Mouse (Mus musculus) megakaryocyte-erythroid progenitor cell, adult 5-6 weeks (primary cell): ENCODE results near the gene Car4. TPM values are rescaled to one million over a fixed set of nuclear protein-coding genes. Genes with fewer than 3 reads are reported as not detected.

Experiments
- ATAC-seq: replicated peaks from 2 replicates; pipeline ENCODE4 v1.8.0; 2016; ENCODE audit warnings: mild to moderate bottlenecking, inconsistent platforms; ENCODE audit not compliant: severe bottlenecking, poor library complexity, low FRiP score, low TSS enrichment
- total RNA-seq, 2 experiments: library from RNA; stranded (forward) in 1 of 2; stranded (reverse) in 1 of 2; fragments of 200-1000, 215-1000 nt in 1 of 2; fragments of >200 nt in 1 of 2; fragmentation: Nextera tagmentation in 1 of 2; gene quantifications; 2 replicates each; pipeline ENCODE4 v1.2.3; 2014 to 2017

Gene Car4
- total RNA-seq, 2 experiments from 2014 or later: not detected

- ATAC-seq: no peak
Measured at GRCm38 (mm10) chr11:84956400-84956799, 1.2 kb upstream of the Car4 start.

DNA sequence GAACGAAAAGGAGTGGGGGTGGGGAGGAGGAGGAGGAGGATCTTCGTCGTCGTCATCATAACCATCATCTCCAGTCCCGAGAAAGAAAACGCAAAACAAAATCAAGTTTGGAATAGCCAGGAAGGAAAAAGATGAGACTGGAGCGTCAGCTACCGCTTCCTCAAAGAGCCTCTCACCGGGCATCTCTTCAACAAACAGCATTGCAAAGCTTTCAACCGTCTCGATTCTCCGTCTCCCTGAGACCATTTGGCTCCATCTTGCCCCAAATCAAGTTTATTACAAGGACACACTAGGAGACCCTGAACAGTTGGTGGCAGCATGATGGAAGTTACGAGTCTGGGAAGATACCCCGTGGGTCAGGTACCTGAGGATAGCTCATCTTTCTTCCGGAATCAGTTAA is 415 bp upstream of the Car4 start:
- no peak for ATAC-seq

- no peak for ATAC-seq
Measured at GRCm38 (mm10) chr11:84958271-84958630, 665 bp downstream of the Car4 start.

DNA sequence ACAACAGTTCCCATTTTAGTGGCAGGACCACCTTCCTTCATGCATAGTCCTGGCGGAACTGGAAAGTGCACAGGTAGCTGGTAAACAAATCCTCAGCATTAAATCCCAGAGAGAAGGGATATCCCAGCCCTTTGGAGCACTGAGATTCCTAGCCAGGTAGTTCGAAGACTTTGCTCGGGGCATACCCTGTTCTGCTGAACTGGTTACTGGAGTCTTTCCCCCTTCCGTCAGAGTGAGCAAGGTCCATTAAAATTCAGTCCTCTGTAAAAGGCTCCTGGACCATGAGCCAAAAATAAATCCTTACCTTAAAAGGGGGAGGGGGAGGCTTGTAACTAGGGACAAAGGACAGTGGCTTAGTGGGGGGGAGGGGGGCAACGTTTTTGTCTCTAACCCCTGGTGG is 1.6 kb downstream of the Car4 start:
- ATAC-seq: no peak

DNA sequence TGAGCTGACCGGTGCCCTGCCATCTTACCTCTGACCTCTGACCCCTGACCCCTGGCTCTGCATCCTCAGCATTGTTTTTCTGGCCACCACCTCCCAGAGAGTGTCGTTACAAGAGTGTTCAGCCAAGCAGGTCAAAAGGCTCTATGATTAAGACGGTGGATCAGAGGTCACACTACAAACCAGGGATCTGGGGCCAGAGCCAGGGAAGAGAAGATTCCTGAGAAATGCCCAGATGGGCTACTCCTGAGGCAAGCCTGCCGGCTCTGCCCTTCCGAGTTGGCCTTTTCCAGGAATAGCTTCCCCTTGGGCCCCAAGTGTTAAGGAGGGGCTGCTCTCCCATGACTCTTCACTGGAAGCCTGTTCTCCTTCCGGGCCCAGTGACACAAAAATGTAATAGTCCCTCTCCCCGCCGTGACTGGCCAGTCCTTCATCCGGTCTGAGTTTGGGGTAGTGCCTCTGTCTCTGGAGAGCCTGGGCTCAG is 2.2 kb downstream of the Car4 start:
- no peak for ATAC-seq

DNA sequence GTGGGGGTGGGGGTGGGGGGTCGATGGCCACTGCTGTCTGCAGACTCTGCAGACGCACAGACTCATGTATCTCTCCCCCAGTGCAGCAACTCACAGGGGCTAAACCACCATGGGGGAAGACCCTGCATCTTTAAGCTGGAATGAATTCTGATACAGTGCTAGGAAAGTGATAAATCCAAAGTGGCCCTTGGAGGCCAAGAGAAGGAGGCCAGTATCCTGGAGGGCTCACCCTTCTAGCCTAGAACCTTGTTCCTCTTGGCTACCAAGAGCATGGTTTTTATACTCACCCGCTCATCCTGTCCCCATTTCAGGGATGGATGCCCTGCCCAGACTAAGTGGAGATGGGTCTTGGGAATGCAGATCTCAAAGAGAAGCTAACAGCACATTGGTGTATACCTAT is 2.7 kb downstream of the Car4 start:
- no peak for ATAC-seq

- no peak for ATAC-seq
Measured at GRCm38 (mm10) chr11:84960780-84961179, 3.2 kb downstream of the Car4 start.

DNA sequence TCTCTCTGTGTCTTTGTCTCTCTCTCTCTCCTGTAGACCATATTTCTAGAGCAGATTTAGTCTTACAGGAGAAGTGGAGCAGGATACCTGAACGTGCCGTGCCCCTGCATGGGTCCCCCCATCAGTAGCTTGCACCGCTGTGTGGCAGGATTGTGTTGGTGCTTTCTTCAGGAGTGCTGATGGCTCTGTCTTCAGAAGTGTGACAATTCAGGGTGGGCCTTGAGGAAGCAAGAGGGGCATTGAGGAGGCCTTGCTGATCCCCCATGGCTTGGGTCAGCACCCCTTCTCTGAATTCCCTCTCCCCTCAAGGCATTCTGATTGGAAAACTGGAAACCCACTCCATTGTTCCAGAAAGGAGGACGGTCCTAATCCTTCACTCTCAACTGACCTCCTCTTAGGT is 4.0 kb downstream of the Car4 start:
- ATAC-seq: no peak

GRCm38 (mm10) chr11:84962536-84962935 is 5.0 kb downstream of the Car4 start:
- ATAC-seq: no peak

- ATAC-seq: no peak
Measured at GRCm38 (mm10) chr11:84963556-84963955, 6.0 kb downstream of the Car4 start.

GRCm38 (mm10) chr11:84966696-84967095 is 9.1 kb downstream of the Car4 start:
- no peak for ATAC-seq

DNA sequence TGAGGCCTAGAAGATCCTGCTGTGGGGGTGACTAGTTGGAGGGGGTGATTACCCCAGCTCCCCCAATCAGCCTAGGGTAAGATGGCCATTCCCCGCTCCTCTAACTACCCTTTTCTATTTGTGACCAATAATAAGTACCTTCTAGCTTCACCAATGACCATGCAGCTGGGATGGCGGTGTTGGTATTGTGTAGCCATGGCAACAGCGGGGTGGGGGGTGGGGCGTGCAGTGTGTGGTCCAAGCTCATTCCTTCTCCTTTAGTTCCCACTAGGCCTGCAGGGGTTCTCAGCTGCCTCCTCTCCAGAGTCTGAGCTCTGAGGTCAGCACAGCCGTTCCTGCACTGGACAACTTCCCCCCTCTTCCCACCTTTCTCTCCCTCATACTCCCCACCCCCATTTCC is 9.5 kb downstream of the Car4 start:
- no peak for ATAC-seq

- ATAC-seq: no peak
Measured at GRCm38 (mm10) chr11:84968309-84968708, 10.7 kb downstream of the Car4 start.

GRCm38 (mm10) chr11:84968775-84969174 is 11.2 kb downstream of the Car4 start:
- no peak for ATAC-seq

DNA sequence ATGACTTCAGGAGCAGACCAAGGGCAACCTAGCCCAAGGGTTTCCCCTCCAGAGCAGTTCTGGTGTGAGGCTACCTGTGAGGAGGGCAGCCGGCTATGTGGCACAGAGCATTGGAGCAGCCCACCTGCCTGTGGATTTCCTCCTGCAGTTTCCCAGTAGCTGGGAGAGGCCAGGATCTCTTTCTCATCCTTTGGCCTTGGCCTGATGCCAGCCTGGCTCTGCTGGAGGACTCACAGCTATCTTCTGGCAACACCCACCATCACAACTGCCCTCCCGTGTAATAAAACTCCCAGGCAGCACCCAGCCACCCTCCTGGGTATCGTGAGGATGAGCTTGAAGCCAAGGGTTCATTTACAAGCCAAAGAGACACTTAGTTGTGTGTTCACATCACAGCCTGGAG is 14.5 kb downstream of the Car4 start:
- no peak for ATAC-seq

- no peak for ATAC-seq
Measured at GRCm38 (mm10) chr11:84973661-84974060, 16.1 kb downstream of the Car4 start.

DNA sequence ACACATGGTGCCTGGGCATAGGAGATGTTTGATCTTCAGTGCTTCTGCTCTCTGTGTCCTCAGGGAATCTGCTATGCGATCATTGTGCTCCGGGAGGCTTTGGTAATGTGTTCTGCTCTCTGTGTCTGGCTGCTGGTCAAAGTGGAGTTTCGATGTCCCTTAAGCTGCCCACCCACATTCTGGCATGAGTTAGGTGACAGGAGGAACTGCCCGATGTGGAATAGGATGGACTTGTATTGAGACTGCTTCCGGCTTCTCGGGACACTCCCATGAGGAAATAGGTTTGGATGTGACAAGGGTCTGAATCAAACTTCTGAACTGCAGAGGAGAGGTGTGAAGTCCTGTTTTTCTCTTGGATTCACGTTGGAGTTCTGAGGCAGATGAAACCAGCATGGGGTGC is 17.0 kb downstream of the Car4 start:
- ATAC-seq: no peak

DNA sequence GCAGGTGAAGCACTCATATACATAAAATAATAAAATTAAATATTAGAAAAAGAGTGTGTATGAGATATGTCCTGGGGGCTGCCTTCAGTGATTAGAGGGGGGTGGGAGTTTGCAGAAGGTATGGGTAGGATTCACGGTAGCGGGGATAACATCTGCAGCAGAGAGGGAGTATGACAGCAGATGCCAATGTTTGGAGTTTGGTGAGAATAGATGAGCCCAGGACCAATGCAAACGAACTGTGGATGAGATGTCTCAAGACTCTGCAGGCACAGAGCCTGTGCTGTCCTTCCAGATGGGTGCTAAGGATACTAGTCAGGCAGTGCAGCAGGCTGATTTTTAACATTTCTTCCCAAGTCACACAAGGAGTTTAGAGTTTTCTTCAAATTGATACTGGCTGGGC is 19.1 kb downstream of the Car4 start:
- ATAC-seq: no peak

GRCm38 (mm10) chr11:84977385-84977952 is 19.9 kb downstream of the Car4 start:
- no peak for ATAC-seq

DNA sequence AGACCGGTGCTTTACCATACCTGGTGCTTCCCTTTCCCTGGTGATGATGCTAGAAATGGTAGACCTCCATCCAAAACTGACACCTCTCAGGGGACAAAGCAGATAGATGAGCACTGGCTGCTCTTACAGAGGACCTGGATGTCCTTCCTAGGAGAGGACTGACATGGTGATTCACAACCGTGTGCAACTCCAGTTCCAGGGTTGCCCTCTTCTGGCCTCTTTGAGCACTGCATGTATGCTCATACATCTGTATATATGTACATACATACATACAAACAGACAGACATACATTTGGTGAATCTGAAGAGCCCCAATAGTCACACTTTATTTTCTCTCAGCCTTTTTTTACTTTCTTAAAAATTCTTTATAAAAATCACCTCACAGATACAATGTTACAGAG is 20.5 kb downstream of the Car4 start:
- peak; percentile 61; the same call in 1 of the 2 replicates for ATAC-seq

- ATAC-seq: no peak
Measured at GRCm38 (mm10) chr11:84979351-84979750, 21.8 kb downstream of the Car4 start.

DNA sequence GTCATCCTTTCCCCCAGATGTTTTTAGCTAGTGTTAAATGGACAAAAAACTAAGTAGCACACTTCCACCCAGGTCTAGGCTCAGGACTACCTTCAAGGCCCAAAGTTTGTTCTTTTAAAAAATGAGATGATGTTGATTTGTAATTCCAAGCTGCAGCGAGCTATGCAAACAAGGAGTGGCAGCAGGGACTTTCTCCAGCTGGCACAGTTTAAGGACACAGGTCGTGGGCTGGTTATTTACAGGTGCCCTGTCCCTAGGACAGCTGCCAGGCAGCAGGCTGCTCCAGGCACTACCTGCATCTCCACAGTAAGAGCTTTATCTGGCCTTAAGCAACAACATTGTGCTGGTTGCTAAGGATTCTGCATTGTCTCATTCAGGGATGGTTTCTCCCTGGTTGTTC is 23.1 kb downstream of the Car4 start:
- ATAC-seq: no peak
